Mouse (Mus musculus) brain, embryonic 14.5 days (tissue): ENCODE data around the gene Foxk1.

Experiments
- CTCF ChIP-seq: fragments of 200-500 bp; IDR thresholded peaks from 2 replicates; pipeline ENCODE4 v1.5.1; 2012; ENCODE audit warnings: inconsistent platforms, mild to moderate bottlenecking, moderate library complexity, borderline replicate concordance; ENCODE audit not compliant: insufficient read depth, insufficient read length; ENCODE audit errors: extremely low read depth
- POLR2A ChIP-seq: fragments of 200-500 bp; IDR thresholded peaks from 2 replicates; pipeline ENCODE4 v1.6.1; 2012; ENCODE audit warnings: mild to moderate bottlenecking, inconsistent platforms, borderline replicate concordance; ENCODE audit not compliant: poor library complexity, insufficient read depth, insufficient read length, severe bottlenecking; ENCODE audit errors: extremely low read depth

DNA sequence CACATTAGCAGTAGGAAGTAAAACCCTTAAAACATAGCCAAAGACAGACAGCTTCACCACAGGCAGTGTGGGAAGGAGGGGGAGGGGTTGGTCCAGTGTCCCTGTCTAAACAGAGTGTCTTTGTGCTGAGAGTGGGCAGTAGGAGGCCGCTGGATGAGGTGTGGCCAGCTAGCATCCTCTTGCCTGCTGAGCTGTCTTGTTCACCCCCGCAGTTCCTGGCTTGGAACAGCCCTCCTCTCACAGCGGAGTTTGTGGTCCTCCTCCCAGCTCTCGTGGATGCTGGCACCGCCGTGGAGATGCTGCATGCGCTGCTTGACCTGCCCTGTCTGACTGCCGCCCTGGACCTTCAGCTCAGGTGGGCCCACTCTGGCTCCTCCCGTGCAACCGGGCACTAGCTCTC lies 72.4 kb downstream of the Foxk1 start:
- TF ChIP-seq CTCF (no peak), POLR2A (no peak)
